Mouse (Mus musculus) brain, embryonic 14.5 days (tissue): Measurements from ENCODE around the gene Pard3b.

Experiments used
- CTCF ChIP-seq: fragments of 200-500 bp; IDR thresholded peaks from 2 replicates; pipeline ENCODE4 v1.5.1; 2012; ENCODE audit warnings: inconsistent platforms, mild to moderate bottlenecking, moderate library complexity, borderline replicate concordance; ENCODE audit not compliant: insufficient read depth, insufficient read length; ENCODE audit errors: extremely low read depth
- POLR2A ChIP-seq: fragments of 200-500 bp; IDR thresholded peaks from 2 replicates; pipeline ENCODE4 v1.6.1; 2012; ENCODE audit warnings: mild to moderate bottlenecking, inconsistent platforms, borderline replicate concordance; ENCODE audit not compliant: poor library complexity, insufficient read depth, insufficient read length, severe bottlenecking; ENCODE audit errors: extremely low read depth

DNA sequence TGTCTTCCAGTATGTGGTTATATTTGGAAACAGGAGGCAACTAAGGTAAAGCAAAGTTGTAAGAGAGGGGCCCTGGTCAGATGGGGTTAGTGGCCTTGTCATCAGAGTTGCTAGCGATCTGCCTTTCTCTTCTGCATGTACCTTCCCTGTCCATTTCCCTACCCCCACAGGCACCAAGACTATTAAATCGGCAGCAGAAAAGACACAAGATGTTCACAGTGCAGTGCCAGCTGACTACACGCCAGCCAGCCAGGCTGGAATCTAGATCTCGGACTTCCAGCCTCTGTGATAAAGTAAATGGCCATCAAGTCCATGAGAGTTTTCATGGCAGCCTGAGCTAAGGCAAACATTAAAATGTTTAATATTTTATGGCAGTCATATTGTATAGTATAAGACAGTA is 257.4 kb downstream of the Pard3b start:
- TF ChIP-seq CTCF (no peak), POLR2A (no peak)
